Mouse (Mus musculus): ENCODE data around the gene Gnai3. TPM values are rescaled to one million over a fixed set of nuclear protein-coding genes. Genes with fewer than 3 reads are reported as not detected.
A peak's percentile ranks its signal among the peaks of the same experiment; 100 is the strongest.

The Gnai3 gene
- polyA plus RNA-seq, 1 experiment from 2014 or later: 199 TPM

- WGBS: 66% methylated on average over 9 of the region's 9 CpGs
- Histone ChIP-seq H3K27me3 (no peaks in the 10 kb centered on the region), H3K36me3 (no peaks in the 10 kb centered on the region), H3K4me3 (replicated peaks) (no peak overlapping the region), H3K27ac (no peak overlapping the region), H3K9me3 (no peaks in the 10 kb centered on the region), H3K9ac (replicated peaks) (no peak overlapping the region; the same call in 1 of the 2 replicates), H3K4me2 (no peak overlapping the region), H3K4me1 (replicated peaks) (no peaks in the 10 kb centered on the region)
- no peak for ATAC-seq (ENCODE audit: insufficient number of reproducible peaks, insufficient read depth, low FRiP score, low TSS enrichment, low read depth)
These were observed 12.6 kb upstream of the Gnai3 start for GRCm38 (mm10) chr3:108158383-108159037.

- Histone ChIP-seq H3K4me3 (replicated peaks) (no peak within 1 kb of the TSS), H3K4me2 (no peak within 1 kb of the TSS), H3K4me1 (replicated peaks) (no peaks in the 10 kb centered on the region), H3K36me3 (no peaks in the 10 kb centered on the region), H3K27ac (no peak within 1 kb of the TSS), H3K27me3 (no peaks in the 10 kb centered on the region), H3K9me3 (no peaks in the 10 kb centered on the region), H3K9ac (replicated peaks) (no peak within 1 kb of the TSS; the same call in 1 of the 2 replicates)
- no peak for ATAC-seq (ENCODE audit: insufficient number of reproducible peaks, insufficient read depth, low FRiP score, low TSS enrichment, low read depth)
- WGBS: 44% methylated on average over 4 of the region's 4 CpGs
These were observed 8.7 kb upstream of the Gnai3 start, which contains the start of gene Gpr61 for GRCm38 (mm10) chr3:108154656-108155055. Gene Gpr61 (minus strand): TSS chr3:108154882.

GRCm38 (mm10) chr3:108152290-108152689 lies 6.3 kb upstream of the Gnai3 start:
- Histone ChIP-seq H3K27me3 (no peaks in the 10 kb centered on the region), H3K4me2 (no peak overlapping the region), H3K9me3 (no peaks in the 10 kb centered on the region), H3K4me1 (replicated peaks) (no peaks in the 10 kb centered on the region), H3K27ac (no peak overlapping the region), H3K9ac (replicated peaks) (no peak overlapping the region), H3K4me3 (replicated peaks) (no peak overlapping the region), H3K36me3 (no peaks in the 10 kb centered on the region)
- 94% methylated on average over 3 of the region's 3 CpGs for WGBS
- no peak for ATAC-seq (ENCODE audit: insufficient number of reproducible peaks, insufficient read depth, low FRiP score, low TSS enrichment, low read depth)

GRCm38 (mm10) chr3:108147386-108148235 lies 1.7 kb upstream of the Gnai3 start:
- no peak overlapping the region for H3K4me2 ChIP-seq
- peak; percentile 53; the same call in 1 of the 2 replicates for ATAC-seq (ENCODE audit: insufficient number of reproducible peaks, insufficient read depth, low FRiP score, low TSS enrichment, low read depth)

GRCm38 (mm10) chr3:108146671-108147070 lies 725 bp upstream of the Gnai3 start:
- no peaks in the 10 kb centered on the region for H3K27me3 ChIP-seq
- no peaks in the 10 kb centered on the region for H3K36me3 ChIP-seq
- 0 out of 2 replicates have a peak overlapping the region, but pooled peaks have one; percentile 93 for H3K27ac ChIP-seq
- peak overlapping the region; percentile 89 for H3K9ac ChIP-seq (replicated peaks)
- H3K4me1 ChIP-seq (replicated peaks): peaks cover 14% of the 10 kb centered on the region
- peak overlapping the region; percentile 67 for H3K4me2 ChIP-seq
- ATAC-seq (ENCODE audit: insufficient number of reproducible peaks, insufficient read depth, low FRiP score, low TSS enrichment, low read depth): no peak
- 56% methylated on average over 5 of the region's 5 CpGs for whole genome bisulfite sequencing
- H3K4me3 ChIP-seq (replicated peaks): peak overlapping the region; percentile 80
- H3K9me3 ChIP-seq: no peaks in the 10 kb centered on the region

More at GRCm38 (mm10) chr3:108147386-108148235, 1.7 kb upstream of the Gnai3 start:
- Histone ChIP-seq H3K4me1 (replicated peaks) (peaks cover 14% of the 10 kb centered on the region), H3K27me3 (no peaks in the 10 kb centered on the region), H3K9me3 (no peaks in the 10 kb centered on the region), H3K36me3 (no peaks in the 10 kb centered on the region), H3K27ac (no peak overlapping the region), H3K9ac (replicated peaks) (no peak overlapping the region), H3K4me3 (replicated peaks) (no peak overlapping the region)
- WGBS: 70% methylated on average over 11 of the region's 11 CpGs

- no peak overlapping the region for H3K4me3 ChIP-seq (replicated peaks)
- no peak for ATAC-seq (ENCODE audit: insufficient number of reproducible peaks, insufficient read depth, low FRiP score, low TSS enrichment, low read depth)
- no peak overlapping the region for H3K27ac ChIP-seq
- no peak overlapping the region for H3K4me2 ChIP-seq
- H3K36me3 ChIP-seq: peaks cover 26% of the 10 kb centered on the region
- WGBS: 86% methylated on average over 4 of the region's 4 CpGs
- no peak overlapping the region for H3K9ac ChIP-seq (replicated peaks)
- H3K9me3 ChIP-seq: no peaks in the 10 kb centered on the region
- H3K27me3 ChIP-seq: no peaks in the 10 kb centered on the region
- peaks cover 9% of the 10 kb centered on the region for H3K4me1 ChIP-seq (replicated peaks)
These were observed 5.2 kb downstream of the Gnai3 start for GRCm38 (mm10) chr3:108140786-108141185.

- Histone ChIP-seq H3K9ac (replicated peaks) (no peak overlapping the region), H3K4me3 (replicated peaks) (no peak overlapping the region), H3K36me3 (peaks cover 26% of the 10 kb centered on the region), H3K9me3 (no peaks in the 10 kb centered on the region), H3K4me1 (replicated peaks) (no peaks in the 10 kb centered on the region; the same call in 1 of the 2 replicates), H3K27ac (no peak overlapping the region), H3K4me2 (no peak overlapping the region), H3K27me3 (no peaks in the 10 kb centered on the region)
- 82% methylated on average over 1 of the region's 1 CpGs for WGBS
- ATAC-seq (ENCODE audit: insufficient number of reproducible peaks, insufficient read depth, low FRiP score, low TSS enrichment, low read depth): no peak
These were observed 6.8 kb downstream of the Gnai3 start for GRCm38 (mm10) chr3:108139113-108139512.

- ATAC-seq (ENCODE audit: insufficient number of reproducible peaks, insufficient read depth, low FRiP score, low TSS enrichment, low read depth): no peak
- Histone ChIP-seq H3K4me3 (replicated peaks) (no peak overlapping the region), H3K4me2 (no peak overlapping the region), H3K36me3 (peaks cover 13% of the 10 kb centered on the region), H3K4me1 (replicated peaks) (0 out of 2 replicates have a peak, but pooled peaks cover 1% of the 10 kb centered on the region), H3K27ac (no peak overlapping the region), H3K27me3 (no peaks in the 10 kb centered on the region), H3K9ac (replicated peaks) (no peak overlapping the region), H3K9me3 (no peaks in the 10 kb centered on the region)
- WGBS: 87% methylated on average over 11 of the region's 11 CpGs
These were observed 11.2 kb downstream of the Gnai3 start for GRCm38 (mm10) chr3:108134701-108135100.

GRCm38 (mm10) chr3:108132484-108132883 lies 13.5 kb downstream of the Gnai3 start:
- Histone ChIP-seq H3K27ac (no peak overlapping the region), H3K36me3 (peaks cover 7% of the 10 kb centered on the region), H3K4me1 (replicated peaks) (peaks cover 18% of the 10 kb centered on the region), H3K9me3 (no peaks in the 10 kb centered on the region), H3K4me2 (no peak overlapping the region), H3K4me3 (replicated peaks) (no peak overlapping the region), H3K9ac (replicated peaks) (no peak overlapping the region), H3K27me3 (no peaks in the 10 kb centered on the region)
- no peak for ATAC-seq (ENCODE audit: insufficient number of reproducible peaks, insufficient read depth, low FRiP score, low TSS enrichment, low read depth)
- 88% methylated on average over 1 of the region's 1 CpGs for WGBS

- H3K9me3 ChIP-seq: no peaks in the 10 kb centered on the region
- peaks cover 2% of the 10 kb centered on the region for H3K36me3 ChIP-seq
- no peak overlapping the region for H3K4me2 ChIP-seq
- peaks cover 18% of the 10 kb centered on the region for H3K4me1 ChIP-seq (replicated peaks)
- no peak overlapping the region for H3K9ac ChIP-seq (replicated peaks)
- H3K27ac ChIP-seq: no peak overlapping the region
- no peaks in the 10 kb centered on the region for H3K27me3 ChIP-seq
- WGBS: 81% methylated on average over 1 of the region's 1 CpGs
- no peak for ATAC-seq (ENCODE audit: insufficient number of reproducible peaks, insufficient read depth, low FRiP score, low TSS enrichment, low read depth)
- no peak overlapping the region for H3K4me3 ChIP-seq (replicated peaks)
These were observed 14.1 kb downstream of the Gnai3 start for GRCm38 (mm10) chr3:108131821-108132220.

GRCm38 (mm10) chr3:108131216-108131615 lies 14.7 kb downstream of the Gnai3 start:
- Histone ChIP-seq H3K36me3 (no peaks in the 10 kb centered on the region), H3K27me3 (no peaks in the 10 kb centered on the region), H3K9ac (replicated peaks) (no peak overlapping the region), H3K4me2 (no peak overlapping the region), H3K9me3 (no peaks in the 10 kb centered on the region), H3K27ac (no peak overlapping the region), H3K4me3 (replicated peaks) (no peak overlapping the region), H3K4me1 (replicated peaks) (peaks cover 18% of the 10 kb centered on the region)
- no peak for ATAC-seq (ENCODE audit: insufficient number of reproducible peaks, insufficient read depth, low FRiP score, low TSS enrichment, low read depth)
- WGBS: 93% methylated on average over 5 of the region's 5 CpGs

All from limb, embryonic 12.5 days (tissue).